Mouse (Mus musculus) hindbrain, embryonic 14.5 days (tissue): Measurements from ENCODE around the gene Clip4. TPM values are rescaled to one million over a fixed set of nuclear protein-coding genes. Genes with fewer than 3 reads are reported as not detected.

ENCODE experiments used
- ATAC-seq: fragments of 200-750 bp; cut with Nextera tagmentation; 2 replicates; pipeline ENCODE4 v1.8.0; 2017; ENCODE audit warnings: moderate number of reproducible peaks, mild to moderate bottlenecking, moderate TSS enrichment, moderate library complexity; ENCODE audit not compliant: low FRiP score
- DNase-seq: peaks from one replicate; pipeline ENCODE4 v3.0.0-alpha.2; 2015; ENCODE audit warnings: low spot score
- H3K27ac ChIP-seq: fragments of 300-500 bp; sonication (generic); 2 replicates; pipeline ENCODE4 v1.5.1; 2014; ENCODE audit warnings: mild to moderate bottlenecking, moderate library complexity
- H3K27me3 ChIP-seq: fragments of 300-500 bp; sonication (generic); 2 replicates; pipeline ENCODE4 v1.6.1; 2014; ENCODE audit warnings: mild to moderate bottlenecking, low read length, mixed read lengths; ENCODE audit not compliant: control insufficient read depth, insufficient read depth
- H3K36me3 ChIP-seq: fragments of 300-500 bp; sonication (generic); replicated peaks from 2 replicates; pipeline ENCODE4 v1.6.1; 2014; ENCODE audit not compliant: control insufficient read depth, insufficient read depth
- H3K4me1 ChIP-seq: fragments of 300-500 bp; sonication (generic); replicated peaks from 2 replicates; pipeline ENCODE4 v1.6.1; 2014; ENCODE audit warnings: antibody characterized with exemption, low read length, mixed read lengths; ENCODE audit not compliant: control insufficient read depth, insufficient read depth
- H3K4me2 ChIP-seq: fragments of 300-500 bp; sonication (generic); replicated peaks from 2 replicates; pipeline ENCODE4 v1.6.1; 2014; ENCODE audit warnings: mild to moderate bottlenecking, moderate library complexity
- H3K4me3 ChIP-seq: fragments of 300-500 bp; sonication (generic); replicated peaks from 2 replicates; pipeline ENCODE4 v1.5.1; 2014; ENCODE audit warnings: mild to moderate bottlenecking, low read length
- H3K9ac ChIP-seq: fragments of 300-500 bp; sonication (generic); 2 replicates; pipeline ENCODE4 v1.6.1; 2014
- H3K9me3 ChIP-seq: fragments of 300-500 bp; sonication (generic); 2 replicates; pipeline ENCODE4 v1.6.1; 2016; ENCODE audit warnings: low read length; ENCODE audit not compliant: control insufficient read depth
- WGBS: fragments of 180-500 bp; shearing (Covaris S2); extraction: QIAGEN DNeasy Blood & Tissue Kit; methylation state at CpG from one replicate; pipeline ENCODE4 v1.1.7; 2014; 5-methylcytosine and 5-hydroxymethylcytosine counted together
- polyA plus RNA-seq: library from polyadenylated mRNA; unstranded; fragments of >200 nt; fragmentation: Nextera tagmentation; extraction: Ambion mirVana; gene quantifications from 2 replicates; pipeline ENCODE4 v1.2.1, GENCODE M21; 2014

Clip4 gene
- polyA plus RNA-seq, 1 experiment from 2014 or later, result 15.8 TPM

DNA sequence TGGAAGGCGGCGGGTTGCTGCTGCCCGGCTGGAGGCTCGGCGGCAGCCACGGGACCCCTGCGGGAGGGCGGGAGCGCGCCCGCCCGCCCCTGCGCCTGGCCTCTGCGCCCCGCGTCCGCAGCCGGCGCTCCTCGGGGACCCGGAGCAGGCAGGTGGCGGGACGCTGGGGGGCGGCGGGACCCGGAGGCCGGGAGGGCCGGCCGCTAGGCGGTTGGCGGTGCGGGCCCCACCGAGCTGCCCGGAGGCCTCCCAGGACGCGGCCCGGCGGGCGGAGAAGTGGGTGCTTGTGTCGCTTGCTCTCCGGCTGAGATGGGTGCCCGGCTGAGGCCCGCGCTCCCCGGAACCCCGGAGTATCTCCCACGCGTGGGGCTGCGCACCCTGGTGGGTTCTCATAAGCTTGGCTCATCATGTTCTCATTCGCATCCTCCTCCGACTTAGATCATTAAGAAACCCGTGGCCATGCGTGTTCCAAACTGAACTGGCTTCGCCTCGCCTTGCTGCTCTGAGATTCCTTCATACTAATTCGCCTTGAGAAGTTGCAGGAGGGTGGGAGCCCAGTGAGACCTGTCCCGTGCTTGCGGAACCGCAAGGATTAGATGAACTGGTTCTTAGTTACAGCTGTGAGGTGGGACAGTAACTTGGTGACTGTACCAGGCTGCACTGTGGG is 14.6 kb downstream of the Clip4 start:
- peaks cover 19% of the 10 kb centered on the region for H3K4me1 ChIP-seq
- no peaks in the 10 kb centered on the region for H3K36me3 ChIP-seq
- 1% methylated on average over 44 of the region's 59 CpGs for WGBS
- peak; percentile 62 for DNase-seq
- H3K4me3 ChIP-seq, result peak overlapping the region; percentile 91
- no peaks in the 10 kb centered on the region for H3K9me3 ChIP-seq
- H3K9ac ChIP-seq, result peak overlapping the region; percentile 89
- peak; percentile 73 for ATAC-seq
- H3K4me2 ChIP-seq, result peak overlapping the region; percentile 87
- H3K27me3 ChIP-seq, result no peaks in the 10 kb centered on the region
- peak overlapping the region; percentile 83 for H3K27ac ChIP-seq

GRCm38 (mm10) chr17:71783366-71783735 is 15.1 kb downstream of the Clip4 start:
- no peaks in the 10 kb centered on the region for H3K27me3 ChIP-seq
- WGBS, result 6% methylated on average over 10 of the region's 10 CpGs
- peak overlapping the region; percentile 87 for H3K4me2 ChIP-seq
- peak overlapping the region; percentile 89 for H3K9ac ChIP-seq
- H3K4me3 ChIP-seq, result peak overlapping the region; percentile 91
- H3K36me3 ChIP-seq, result no peaks in the 10 kb centered on the region
- ATAC-seq, result no peak
- DNase-seq, result peak; percentile 40
- peak overlapping the region; percentile 83; the same call in 1 of the 2 replicates for H3K27ac ChIP-seq
- H3K9me3 ChIP-seq, result no peaks in the 10 kb centered on the region
- H3K4me1 ChIP-seq, result peaks cover 19% of the 10 kb centered on the region

DNA sequence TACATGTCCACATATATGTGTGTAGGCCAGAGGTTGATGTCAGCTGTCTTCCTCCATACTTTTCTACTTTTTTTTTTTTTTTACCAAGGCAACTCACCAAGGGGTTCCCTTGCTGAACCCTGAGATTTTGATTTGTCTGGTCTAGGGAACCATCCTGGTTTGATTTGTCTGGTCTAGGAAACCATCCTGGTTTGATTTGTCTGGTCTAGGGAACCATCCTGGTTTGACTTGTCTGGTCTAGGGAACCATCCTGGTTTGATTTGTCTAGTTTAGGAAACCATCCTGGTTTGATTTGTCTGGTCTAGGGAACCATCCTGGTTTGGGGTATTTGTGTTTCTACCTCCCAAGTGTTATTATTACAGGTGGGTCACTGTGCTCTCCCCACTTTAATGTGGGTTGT is 18.2 kb downstream of the Clip4 start:
- ATAC-seq, result no peak
- Histone ChIP-seq H3K4me2 (no peak overlapping the region), H3K36me3 (0 out of 2 replicates have a peak, but pooled peaks cover 1% of the 10 kb centered on the region)

GRCm38 (mm10) chr17:71791109-71791508 is 22.8 kb downstream of the Clip4 start:
- Histone ChIP-seq H3K9me3 (no peaks in the 10 kb centered on the region), H3K4me2 (no peak overlapping the region), H3K36me3 (peaks cover 26% of the 10 kb centered on the region), H3K9ac (no peak overlapping the region), H3K4me1 (no peaks in the 10 kb centered on the region), H3K4me3 (no peak overlapping the region), H3K27me3 (no peaks in the 10 kb centered on the region), H3K27ac (no peak overlapping the region)
- no peak for DNase-seq
- ATAC-seq, result no peak
- WGBS, result 87% methylated on average over 4 of the region's 4 CpGs

More for the DNA sequence above, 18.2 kb downstream of the Clip4 start:
- Histone ChIP-seq H3K4me3 (no peak overlapping the region), H3K27ac (no peak overlapping the region), H3K4me1 (peaks cover 19% of the 10 kb centered on the region), H3K27me3 (no peaks in the 10 kb centered on the region), H3K9ac (no peak overlapping the region), H3K9me3 (no peaks in the 10 kb centered on the region)
- DNase-seq, result no peak

- Histone ChIP-seq H3K4me1 (no peaks in the 10 kb centered on the region), H3K4me3 (no peak overlapping the region), H3K27me3 (no peaks in the 10 kb centered on the region), H3K36me3 (peaks cover 26% of the 10 kb centered on the region), H3K9me3 (no peaks in the 10 kb centered on the region), H3K9ac (no peak overlapping the region), H3K27ac (no peak overlapping the region), H3K4me2 (no peak overlapping the region)
- DNase-seq (no peak), ATAC-seq (no peak)
- WGBS, result 86% methylated on average over 4 of the region's 4 CpGs
Observed at GRCm38 (mm10) chr17:71791622-71792021, 23.3 kb downstream of the Clip4 start.

DNA sequence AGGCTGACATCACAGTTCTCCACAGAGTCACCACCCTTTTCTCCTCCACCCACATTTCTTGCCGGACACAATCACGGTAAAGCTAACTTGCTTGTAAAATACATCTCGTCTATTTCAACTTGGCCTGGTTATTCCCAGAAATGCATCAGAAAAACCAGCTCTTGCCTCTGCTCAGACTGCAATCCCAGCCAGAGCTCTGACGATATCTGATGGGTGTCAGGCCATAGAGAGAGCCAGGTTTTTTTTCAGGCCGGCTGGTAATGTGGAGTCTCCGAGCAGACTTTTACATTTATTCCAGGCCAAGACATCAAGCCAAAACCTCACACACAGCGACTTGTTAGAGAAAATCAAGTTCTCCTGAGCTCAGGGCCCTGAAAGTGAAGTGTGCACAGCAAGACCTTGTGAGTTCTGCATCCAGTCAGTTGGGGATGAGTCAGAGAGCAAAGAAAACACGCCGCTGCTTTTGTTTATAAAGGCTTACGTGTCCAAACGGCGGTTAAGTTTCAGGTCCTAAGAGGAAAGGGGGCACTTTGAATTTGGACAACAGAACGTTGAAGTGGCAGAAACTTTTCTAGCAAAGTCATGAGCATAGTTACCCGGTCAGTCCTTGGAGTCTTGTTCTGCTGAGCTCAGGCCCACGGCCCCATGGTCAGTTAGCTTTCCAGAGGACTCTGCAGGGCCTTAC is 27.4 kb downstream of the Clip4 start:
- no peak for ATAC-seq
- Histone ChIP-seq H3K9ac (no peak overlapping the region), H3K4me1 (no peaks in the 10 kb centered on the region), H3K36me3 (peaks cover 35% of the 10 kb centered on the region), H3K4me3 (no peak overlapping the region), H3K27ac (no peak overlapping the region), H3K27me3 (no peaks in the 10 kb centered on the region), H3K4me2 (no peak overlapping the region), H3K9me3 (no peaks in the 10 kb centered on the region)
- no peak for DNase-seq
- WGBS, result 87% methylated on average over 15 of the region's 15 CpGs

- Histone ChIP-seq H3K9ac (no peak overlapping the region), H3K36me3 (peaks cover 68% of the 10 kb centered on the region), H3K4me2 (no peak overlapping the region), H3K4me1 (no peaks in the 10 kb centered on the region), H3K27me3 (no peaks in the 10 kb centered on the region), H3K27ac (no peak overlapping the region), H3K9me3 (no peaks in the 10 kb centered on the region), H3K4me3 (no peak overlapping the region)
- ATAC-seq (no peak), DNase-seq (no peak)
- 92% methylated on average over 6 of the region's 6 CpGs for WGBS
Observed at GRCm38 (mm10) chr17:71803456-71803855, 35.2 kb downstream of the Clip4 start.

GRCm38 (mm10) chr17:71803876-71804275 is 35.6 kb downstream of the Clip4 start:
- Histone ChIP-seq H3K27ac (no peak overlapping the region), H3K36me3 (peaks cover 71% of the 10 kb centered on the region), H3K4me3 (no peak overlapping the region), H3K4me2 (no peak overlapping the region), H3K27me3 (no peaks in the 10 kb centered on the region), H3K9me3 (no peaks in the 10 kb centered on the region), H3K4me1 (no peaks in the 10 kb centered on the region), H3K9ac (no peak overlapping the region)
- no peak for ATAC-seq
- WGBS, result 94% methylated on average over 4 of the region's 4 CpGs
- DNase-seq, result no peak

- ATAC-seq, result peak; percentile 34; the same call in 1 of the 2 replicates
- H3K27ac ChIP-seq, result no peak overlapping the region
- WGBS, result 65% methylated on average over 8 of the region's 8 CpGs
- H3K9ac ChIP-seq, result no peak overlapping the region
- DNase-seq, result no peak
- H3K4me1 ChIP-seq, result 0 out of 2 replicates have a peak, but pooled peaks cover 5% of the 10 kb centered on the region
- H3K9me3 ChIP-seq, result no peaks in the 10 kb centered on the region
- no peaks in the 10 kb centered on the region for H3K27me3 ChIP-seq
- H3K4me3 ChIP-seq, result no peak overlapping the region
- peaks cover 28% of the 10 kb centered on the region; the same call in 1 of the 2 replicates for H3K36me3 ChIP-seq
- H3K4me2 ChIP-seq, result no peak overlapping the region
Observed at GRCm38 (mm10) chr17:71811070-71811469, 42.8 kb downstream of the Clip4 start.
